Mouse (Mus musculus): Measurements from ENCODE around the gene Fem1b.
"Not testable (repeated sequence)": the region's sequence is repeated elsewhere in the genome, so short reads cannot be mapped to it uniquely, and the experiment has no call there.

DNA sequence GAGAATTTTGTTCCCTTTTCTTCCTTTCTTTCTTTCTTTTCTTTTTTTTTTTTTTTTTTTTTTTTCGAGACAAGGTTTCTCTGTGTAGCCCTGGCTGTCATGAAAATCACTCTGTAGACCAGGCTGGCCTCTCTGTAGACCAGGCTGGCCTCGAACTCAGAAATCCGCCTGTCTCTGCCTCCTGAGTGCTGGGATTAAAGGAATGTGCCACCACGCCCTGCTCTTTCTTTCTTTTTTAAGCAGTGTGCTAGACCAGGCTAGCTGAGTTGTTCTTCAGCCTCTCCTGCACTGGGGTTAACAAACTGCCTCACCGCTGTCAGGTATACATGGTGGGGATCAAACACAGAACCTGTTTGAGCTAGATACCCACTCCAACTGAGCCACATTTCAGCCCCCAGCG lies 8.2 kb upstream of the Fem1b start:
- TF ChIP-seq TAL1, GATA1 (IDR thresholded peaks at IDR 0.05; ENCODE audit: low read length): not testable (repeated sequence)

Measured in erythroblast, embryonic 14.5 days (primary cell).